Mouse (Mus musculus): ENCODE results near the gene Wfdc15b. TPM values are rescaled to one million over a fixed set of nuclear protein-coding genes. Genes with fewer than 3 reads are reported as not detected.

Gene Wfdc15b
- not detected for polyA plus RNA-seq (2012; fragmentation: generic; extraction: Trizol)

DNA sequence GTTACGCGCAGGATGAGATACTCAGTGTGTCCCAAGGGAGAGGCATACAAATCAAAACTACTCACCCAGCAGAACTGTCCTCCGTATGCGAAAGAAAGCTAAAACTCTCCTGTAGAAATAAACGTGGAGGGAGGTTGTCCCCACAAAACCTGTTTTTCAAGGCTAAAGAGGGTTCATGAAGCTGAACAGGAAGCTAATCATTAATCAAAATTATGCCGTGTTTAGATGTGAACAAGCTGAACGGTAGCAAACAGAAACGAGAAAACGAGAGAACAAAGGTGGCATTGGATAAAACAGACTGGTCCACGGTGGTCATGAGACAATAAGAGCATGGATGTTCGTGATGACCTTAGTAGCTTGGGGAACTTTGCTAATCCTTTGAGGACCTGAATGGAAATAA, at the start of gene Wfdc15b:
Wfdc15b (minus strand) TSS at position 139 of the 400 bp plus-strand sequence.

DNA sequence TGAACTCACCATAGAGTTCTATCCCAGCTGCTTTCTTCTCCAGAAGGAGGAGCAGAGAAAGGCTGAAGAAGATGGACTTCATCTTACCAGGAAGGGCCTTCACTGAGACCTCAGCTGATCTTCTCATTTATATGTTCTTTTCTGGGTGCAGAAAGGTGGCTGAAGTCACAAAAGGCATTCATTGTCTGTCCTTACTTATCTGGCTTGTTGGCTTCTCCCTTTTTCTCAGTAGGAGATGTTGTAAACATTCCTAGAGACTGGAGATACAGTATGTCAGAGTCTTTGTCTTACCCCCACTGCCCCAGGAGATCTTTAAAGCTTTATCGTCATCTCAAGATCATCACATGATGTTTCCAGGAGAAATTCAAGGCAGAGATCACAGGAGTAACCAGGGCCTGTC, 35.1 kb upstream of the Wfdc15b start, which contains the start of gene Svs3b:
Svs3b (minus strand) TSS at position 101 of the 400 bp plus-strand sequence.

DNA sequence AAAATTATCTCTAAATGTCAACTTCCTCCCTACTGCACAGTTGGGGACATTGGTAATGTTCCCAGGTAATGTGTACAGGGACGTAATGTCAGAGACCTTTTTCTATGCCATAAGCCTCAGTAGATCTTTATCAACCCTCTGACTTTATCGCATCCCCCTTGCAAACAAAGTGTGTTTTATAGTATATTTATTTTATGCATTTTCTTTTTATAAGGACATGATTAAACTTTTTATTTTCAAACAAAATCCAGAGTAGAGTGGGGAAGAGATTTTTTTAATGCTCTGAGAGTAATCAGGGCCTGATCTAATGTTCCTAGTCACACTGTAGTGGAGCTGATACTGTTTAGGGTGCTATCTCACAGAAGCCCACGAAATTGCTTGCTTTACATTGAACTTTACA, 16.9 kb upstream of the Wfdc15b start, which contains the start of gene Svs2:
Svs2 (minus strand) TSS at position 101 of the 400 bp plus-strand sequence.

DNA sequence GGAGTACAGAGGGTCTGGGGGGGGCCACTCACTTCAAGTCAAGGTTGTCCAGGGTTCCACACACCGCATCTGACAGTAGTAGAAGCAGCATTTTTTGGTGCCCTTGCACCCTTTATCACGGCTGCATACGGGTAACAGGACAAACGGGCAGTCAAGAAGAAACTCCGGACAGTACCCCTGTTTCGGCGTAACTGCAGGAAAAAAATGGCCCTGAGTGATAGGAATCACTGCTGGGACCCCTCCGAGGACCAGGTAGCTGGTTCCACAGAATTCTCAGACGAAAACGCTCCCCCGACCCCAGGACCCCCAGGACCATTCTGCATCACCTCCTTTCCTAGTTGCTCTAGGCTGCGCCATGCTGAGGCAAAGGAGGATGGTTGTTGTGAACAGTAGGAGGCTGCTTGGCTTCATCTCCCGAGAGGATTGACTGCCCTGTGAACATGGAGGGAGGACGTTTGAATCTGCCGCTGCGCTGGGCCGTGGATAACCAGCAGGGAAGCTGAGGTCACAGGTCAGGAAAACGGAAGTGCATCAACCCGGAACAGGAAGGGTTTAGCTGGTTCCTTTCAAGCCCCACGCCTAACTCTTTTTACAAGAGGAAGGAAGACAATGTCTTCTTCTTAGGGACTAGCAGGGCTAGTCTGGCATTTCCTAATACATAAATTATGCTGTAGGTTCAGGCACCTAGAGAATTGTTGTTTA, 21.7 kb downstream of the Wfdc15b start, which contains the start of gene Wfdc15a:
Wfdc15a (minus strand) TSS at position 505 of the 702 bp plus-strand sequence.

DNA sequence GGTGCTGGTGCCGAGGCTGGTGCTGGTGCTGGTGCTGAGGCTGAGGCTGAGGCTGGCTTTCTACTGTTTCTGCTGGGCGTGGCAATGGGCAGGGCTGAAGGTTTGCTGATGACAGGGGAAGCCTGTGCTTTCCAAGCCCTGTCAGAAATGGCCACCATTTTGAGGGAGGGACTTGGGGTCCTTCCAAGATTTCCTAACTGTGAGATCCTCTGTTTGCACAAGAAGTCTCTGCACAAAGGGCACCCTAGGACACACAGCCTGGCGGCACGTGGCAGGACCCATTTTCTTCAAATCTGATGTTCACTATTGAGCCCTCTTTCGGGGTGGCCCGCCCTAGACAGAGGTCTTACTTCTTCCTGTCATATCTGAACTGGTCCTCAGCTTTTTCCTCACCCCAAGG, 30.9 kb downstream of the Wfdc15b start, which contains the start of gene Wfdc12:
Wfdc12 (minus strand) TSS at position 33 of the 400 bp plus-strand sequence.

DNA sequence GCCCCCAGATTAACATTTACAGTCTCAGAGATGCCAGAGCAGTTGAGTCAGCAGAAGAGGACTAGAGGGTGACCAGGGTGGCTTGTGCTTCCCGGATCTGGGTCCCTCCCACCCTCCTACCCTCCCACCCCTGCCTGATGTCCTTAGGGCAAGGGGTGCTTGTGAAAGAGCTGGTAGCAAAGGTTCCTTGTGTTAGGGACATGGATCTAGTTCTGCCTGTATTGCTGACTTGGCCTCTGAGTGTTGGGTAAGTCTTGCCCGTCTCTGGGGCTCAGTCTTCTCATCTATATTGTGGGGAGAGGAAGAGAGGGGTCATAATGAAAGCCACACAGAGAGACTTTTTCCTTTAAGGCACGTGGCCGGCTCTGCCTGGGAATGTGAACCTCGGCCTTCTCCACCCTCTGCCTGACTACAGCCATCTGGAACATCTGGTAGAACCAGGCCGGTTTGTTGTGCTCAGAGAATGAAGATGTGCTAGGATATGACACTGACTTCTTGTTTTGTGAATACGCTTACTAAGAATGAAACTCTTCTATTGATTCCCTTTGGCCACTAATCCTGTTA, 38.7 kb downstream of the Wfdc15b start, which contains the start of gene Wfdc5:
Wfdc5 (minus strand) TSS at position 51 of the 564 bp plus-strand sequence.

DNA sequence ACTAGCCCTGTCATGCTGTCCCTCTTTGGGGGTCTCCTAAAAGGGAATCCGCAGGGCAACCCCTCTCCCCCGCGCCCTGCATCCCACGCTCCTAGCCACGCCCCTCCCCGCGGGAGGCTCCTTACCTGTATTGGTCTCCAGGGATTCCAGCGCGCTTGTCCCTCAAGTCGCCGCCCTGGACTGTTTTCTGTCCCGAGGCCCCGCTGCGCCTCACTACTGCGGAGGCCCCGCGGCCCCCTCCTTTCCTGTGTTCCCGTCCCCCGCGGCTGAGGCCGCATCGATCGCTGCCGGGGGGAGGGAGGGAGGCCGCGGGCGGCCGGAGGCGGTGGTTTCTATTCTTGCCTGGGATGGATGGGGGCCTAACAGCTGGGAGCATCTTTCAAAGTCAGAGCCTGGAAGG, 50.6 kb downstream of the Wfdc15b start, which contains the start of gene Kcns1:
Kcns1 (minus strand) TSS at position 212 of the 400 bp plus-strand sequence.

Other genes starting within 250 kb of the Wfdc15b start
- gene Ywhab, start 226.7 kb downstream of the Wfdc15b start, polyA plus RNA-seq (2012; fragmentation: generic; extraction: Trizol) = 10 to 100 TPM; 42.4 to 94.4 TPM
- gene Pabpc1l, start 196.2 kb downstream of the Wfdc15b start, polyA plus RNA-seq (2012; fragmentation: generic; extraction: Trizol) = under 1 TPM; 0.06 to 0.44 TPM
- 1 to 10 TPM in 1 of 2 experiments, under 1 TPM in 1; 0.81 to 4.3 TPM for gene Stk4, start 151.3 kb downstream of the Wfdc15b start, polyA plus RNA-seq (2012; fragmentation: generic; extraction: Trizol)
- gene Tomm34, start 150.5 kb downstream of the Wfdc15b start, polyA plus RNA-seq (2012; fragmentation: generic; extraction: Trizol) = 10 to 100 TPM; 10.2 to 26.3 TPM
- gene Kcns1, start 50.5 kb downstream of the Wfdc15b start, polyA plus RNA-seq (2012; fragmentation: generic; extraction: Trizol) = not detected
- gene Wfdc5, start 38.9 kb downstream of the Wfdc15b start, polyA plus RNA-seq (2012; fragmentation: generic; extraction: Trizol) = not detected
- not detected for gene Wfdc12, start 31.1 kb downstream of the Wfdc15b start, polyA plus RNA-seq (2012; fragmentation: generic; extraction: Trizol)
- under 1 TPM in 1 of 2 experiments, not detected in 1; 0.17 TPM for gene Wfdc15a, start 21.5 kb downstream of the Wfdc15b start, polyA plus RNA-seq (2012; fragmentation: generic; extraction: Trizol)
- gene Svs2, start 16.8 kb upstream of the Wfdc15b start, polyA plus RNA-seq (2012; fragmentation: generic; extraction: Trizol) = not detected
- not detected for gene Svs3b, start 35.0 kb upstream of the Wfdc15b start, polyA plus RNA-seq (2012; fragmentation: generic; extraction: Trizol)
- gene Svs4, start 56.8 kb upstream of the Wfdc15b start, polyA plus RNA-seq (2012; fragmentation: generic; extraction: Trizol) = not detected
- not detected for gene Svs3a, start 67.6 kb upstream of the Wfdc15b start, polyA plus RNA-seq (2012; fragmentation: generic; extraction: Trizol)
- gene Svs6, start 95.1 kb upstream of the Wfdc15b start, polyA plus RNA-seq (2012; fragmentation: generic; extraction: Trizol) = not detected
- not detected for gene Svs5, start 111.1 kb upstream of the Wfdc15b start, polyA plus RNA-seq (2012; fragmentation: generic; extraction: Trizol)
- gene Slpi, start 167.4 kb upstream of the Wfdc15b start, polyA plus RNA-seq (2012; fragmentation: generic; extraction: Trizol) = 1 to 10 TPM; 5.8 to 9.0 TPM
- gene Rbpjl, start 181.5 kb upstream of the Wfdc15b start, polyA plus RNA-seq (2012; fragmentation: generic; extraction: Trizol) = under 1 TPM in 1 of 2 experiments, not detected in 1; 0.02 TPM
- gene Matn4, start 183.5 kb upstream of the Wfdc15b start, polyA plus RNA-seq (2012; fragmentation: generic; extraction: Trizol) = 1 to 10 TPM in 1 of 2 experiments, under 1 TPM in 1; 0.02 to 1.3 TPM
- 100 to 1,000 TPM in 1 of 2 experiments, 10 to 100 TPM in 1; 15.9 to 107 TPM for gene Sdc4, start 222.2 kb upstream of the Wfdc15b start, polyA plus RNA-seq (2012; fragmentation: generic; extraction: Trizol)
- 10 to 100 TPM; 54.4 to 73.3 TPM for gene Sys1, start 235.3 kb upstream of the Wfdc15b start, polyA plus RNA-seq (2012; fragmentation: generic; extraction: Trizol)
- 10 to 100 TPM; 15.0 to 18.1 TPM for gene Gm20458, start 239.3 kb upstream of the Wfdc15b start, polyA plus RNA-seq (2012; fragmentation: generic; extraction: Trizol)

All from C3H10T1/2 (cell line).